Mouse (Mus musculus) lung, adult 10 weeks (tissue): ENCODE results near the gene Cmas. TPM values are rescaled to one million over a fixed set of nuclear protein-coding genes. Genes with fewer than 3 reads are reported as not detected.

Experiments used
- polyA plus RNA-seq: library from polyadenylated mRNA; stranded (reverse); fragments of 350-450 nt; fragmentation: Illumina TruSeq; extraction: RNeasy Lipid Tissue Mini Kit (QIAGEN cat#74804); gene quantifications from one replicate; pipeline ENCODE4 v1.2.3, GENCODE M21; 2014; ENCODE audit warnings: low read depth, low replicate concordance; ENCODE audit not compliant: insufficient read depth

Cmas gene
- 29.6 TPM for polyA plus RNA-seq

GRCm38 (mm10) chr6:142756507-142757333 lies at the start of gene Cmas:
TSS of gene Cmas (plus strand) at chr6:142756686.

GRCm38 (mm10) chr6:142804402-142804801 lies 47.9 kb downstream of the Cmas start, which contains the start of gene Sult6b2:
TSS of gene Sult6b2 (minus strand) at chr6:142804502.

Other genes starting within 250 kb of the Cmas start
- gene Ldhb, start 248.7 kb upstream of the Cmas start, polyA plus RNA-seq = 306 TPM
- gene Kcnj8, start 185.1 kb upstream of the Cmas start, polyA plus RNA-seq = 7.5 TPM
- gene Abcc9, start 54.4 kb upstream of the Cmas start, polyA plus RNA-seq = 2.0 TPM
- not detected for gene Sult6b2, start 47.8 kb downstream of the Cmas start, polyA plus RNA-seq
- gene St8sia1, start 207.8 kb downstream of the Cmas start, polyA plus RNA-seq = 0.96 TPM